Mouse (Mus musculus): ENCODE results near the gene Olfr1094.

The Olfr1094 gene

DNA sequence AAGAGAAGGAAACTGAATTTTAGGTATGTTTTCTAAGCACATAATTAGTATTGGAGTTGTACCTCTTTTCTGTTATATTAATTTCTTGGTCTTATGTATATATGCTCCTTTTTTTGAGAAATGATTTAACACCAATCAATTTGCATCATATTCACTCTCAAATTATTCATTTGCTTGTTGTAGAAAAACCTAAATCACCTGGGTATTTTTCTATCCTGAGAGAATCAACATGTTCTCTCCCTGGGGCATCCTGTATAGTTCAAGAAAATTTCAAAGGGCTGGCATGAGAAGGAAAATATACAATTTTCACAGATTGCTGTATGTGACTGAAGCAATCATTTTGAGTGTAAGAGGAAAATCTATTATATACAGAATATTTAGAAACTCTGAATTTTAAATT is at the start of gene Olfr1094:
Olfr1094 (plus strand) TSS at position 301 of the 400 bp plus-strand sequence.
- DNase-seq (ENCODE audit: inconsistent age in 2 of 2, low spot score in 1 of 2), result no peak

GRCm38 (mm10) chr2:86782179-86782578 is 42.3 kb upstream of the Olfr1094 start, which contains the start of gene Olfr1093:
Gene Olfr1093, plus strand, starts transcription at chr2:86782479.
- DNase-seq (ENCODE audit: inconsistent age in 2 of 2, low spot score in 1 of 2), result no peak

DNA sequence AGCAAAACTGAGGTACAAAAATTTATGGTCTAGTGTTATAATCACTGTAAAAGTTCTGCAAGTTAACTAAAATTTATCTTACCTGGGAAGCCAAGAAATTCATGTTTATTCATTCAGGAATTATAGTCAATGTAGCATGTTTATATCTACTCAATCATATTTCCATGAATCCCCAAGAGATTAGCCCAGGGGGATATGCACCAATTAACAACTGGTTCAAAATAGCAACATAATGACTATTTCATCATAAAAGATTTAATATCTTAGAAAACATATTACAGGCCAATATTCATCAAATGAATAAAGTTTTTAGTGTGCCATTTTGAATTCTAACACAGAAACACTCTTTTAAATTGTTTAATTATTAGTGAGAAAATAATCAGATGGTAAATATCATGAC is 14.5 kb upstream of the Olfr1094 start, which contains the start of gene Olfr141:
Olfr141 (minus strand) TSS at position 101 of the 400 bp plus-strand sequence.
- DNase-seq (ENCODE audit: inconsistent age in 2 of 2, low spot score in 1 of 2), result no peak

DNA sequence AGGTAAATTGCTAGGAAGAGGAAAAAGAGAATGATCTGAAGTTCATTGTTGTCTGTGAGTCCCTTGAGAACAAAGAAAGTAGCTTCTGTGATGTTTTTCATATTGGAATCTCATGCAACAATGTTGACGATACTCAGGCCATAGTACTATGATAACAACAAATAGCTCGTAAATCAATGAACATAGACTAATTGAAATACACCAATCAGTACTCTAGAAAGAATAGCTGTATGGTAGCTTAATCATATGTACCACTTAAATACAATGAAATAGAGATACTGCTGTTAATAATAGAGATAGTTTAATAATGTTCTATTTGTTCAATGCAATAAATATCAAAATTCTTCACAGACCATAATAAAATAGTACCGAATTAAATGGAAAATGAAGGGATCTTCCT is 27.1 kb downstream of the Olfr1094 start, which contains the start of gene Olfr1095:
Olfr1095 (minus strand) TSS at position 101 of the 400 bp plus-strand sequence.
- DNase-seq (ENCODE audit: inconsistent age in 2 of 2, low spot score in 1 of 2), result no peak

GRCm38 (mm10) chr2:86874702-86875101 is 50.2 kb downstream of the Olfr1094 start, which contains the start of gene Gm13723:
Gene Gm13723, minus strand, starts transcription at chr2:86874802.
- no peak for DNase-seq (ENCODE audit: inconsistent age in 2 of 2, low spot score in 1 of 2)

Measured in adrenal gland, adult (tissue).